Mouse (Mus musculus) midbrain, embryonic 14.5 days (tissue): ENCODE results near the gene Tmem164. TPM values are rescaled to one million over a fixed set of nuclear protein-coding genes. Genes with fewer than 3 reads are reported as not detected.

Experiments
- ATAC-seq: fragments of 200-750 bp; cut with Nextera tagmentation; 2 replicates; pipeline ENCODE4 v1.8.0; 2017; ENCODE audit warnings: moderate number of reproducible peaks, moderate library complexity; ENCODE audit not compliant: low FRiP score, low TSS enrichment
- DNase-seq: peaks from one replicate; pipeline ENCODE4 v3.0.0-alpha.2; 2015
- H3K27ac ChIP-seq: fragments of 300-500 bp; sonication (generic); replicated peaks from 2 replicates; pipeline ENCODE4 v1.5.1; 2014; ENCODE audit warnings: mild to moderate bottlenecking, low read depth, low read length, moderate library complexity
- H3K27me3 ChIP-seq: fragments of 300-500 bp; sonication (generic); 2 replicates; pipeline ENCODE4 v1.6.1; 2014; ENCODE audit warnings: low read length, control low read depth, mixed read lengths; ENCODE audit not compliant: control insufficient read depth, insufficient read depth
- H3K36me3 ChIP-seq: fragments of 300-500 bp; sonication (generic); 2 replicates; pipeline ENCODE4 v1.6.1; 2014; ENCODE audit warnings: low read length, control low read depth; ENCODE audit not compliant: control insufficient read depth, insufficient read depth
- H3K4me1 ChIP-seq: fragments of 300-500 bp; sonication (generic); 2 replicates; pipeline ENCODE4 v1.6.1; 2014; ENCODE audit warnings: mild to moderate bottlenecking, antibody characterized with exemption, low read length, control low read depth; ENCODE audit not compliant: control insufficient read depth, insufficient read depth
- H3K4me2 ChIP-seq: fragments of 300-500 bp; sonication (generic); 2 replicates; pipeline ENCODE4 v1.6.1; 2014; ENCODE audit warnings: mild to moderate bottlenecking, low read length, moderate library complexity
- H3K4me3 ChIP-seq: fragments of 300-500 bp; sonication (generic); replicated peaks from 2 replicates; pipeline ENCODE4 v1.5.1; 2014; ENCODE audit warnings: low read depth, low read length
- H3K9ac ChIP-seq: fragments of 300-500 bp; sonication (generic); replicated peaks from 2 replicates; pipeline ENCODE4 v1.6.1; 2014; ENCODE audit warnings: mild to moderate bottlenecking, low read length, moderate library complexity
- H3K9me3 ChIP-seq: fragments of 300-500 bp; sonication (generic); 2 replicates; pipeline ENCODE4 v1.6.1; 2016; ENCODE audit warnings: low read length, control low read depth, mixed read lengths; ENCODE audit not compliant: control insufficient read depth
- WGBS: fragments of 180-500 bp; shearing (Covaris S2); extraction: QIAGEN DNeasy Blood & Tissue Kit; methylation state at CpG from one replicate; pipeline ENCODE4 v1.1.7; 2014; 5-methylcytosine and 5-hydroxymethylcytosine counted together
- microRNA counts: library from miRNA; unstranded; fragments of <30 nt; microRNA quantifications from one replicate; lab custom pipeline; 2016
- microRNA-seq: library from miRNA; unstranded; fragments of <30 nt; microRNA quantifications from one replicate; pipeline ENCODE4, GENCODE M21; 2016
- polyA plus RNA-seq: library from polyadenylated mRNA; unstranded; fragments of >200 nt; fragmentation: Nextera tagmentation; extraction: Ambion mirVana; gene quantifications from 2 replicates; pipeline ENCODE4 v1.2.1, GENCODE M21; 2014

The Tmem164 gene
- polyA plus RNA-seq, 1 experiment from 2014 or later: 14.0 TPM

DNA sequence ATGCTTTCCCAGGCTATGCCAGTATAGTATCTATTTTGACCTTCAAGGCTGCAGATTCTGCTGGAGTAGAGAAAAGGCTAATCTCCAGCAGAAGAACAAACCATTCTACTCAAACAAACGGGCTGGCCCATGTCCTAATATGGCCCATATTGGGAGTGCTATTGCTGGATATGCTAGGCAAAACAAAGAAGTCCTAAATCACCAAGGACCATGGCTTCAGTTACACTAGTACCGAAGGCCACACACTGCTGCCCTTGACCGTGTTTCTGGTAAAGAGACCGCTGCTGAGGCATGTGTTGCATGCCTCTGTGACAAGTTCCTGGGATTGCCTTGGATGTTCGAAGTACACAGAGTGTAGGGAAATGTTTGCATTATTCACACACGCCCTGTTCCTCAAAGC is 165.1 kb downstream of the Tmem164 start:
- ATAC-seq (no peak), DNase-seq (no peak)
- Histone ChIP-seq H3K4me3 (no peak overlapping the region), H3K4me2 (no peak overlapping the region), H3K36me3 (no peaks in the 10 kb centered on the region), H3K9me3 (no peaks in the 10 kb centered on the region), H3K27me3 (no peaks in the 10 kb centered on the region), H3K9ac (no peak overlapping the region), H3K27ac (no peak overlapping the region), H3K4me1 (no peaks in the 10 kb centered on the region)
- 87% methylated on average over 6 of the region's 6 CpGs for WGBS

DNA sequence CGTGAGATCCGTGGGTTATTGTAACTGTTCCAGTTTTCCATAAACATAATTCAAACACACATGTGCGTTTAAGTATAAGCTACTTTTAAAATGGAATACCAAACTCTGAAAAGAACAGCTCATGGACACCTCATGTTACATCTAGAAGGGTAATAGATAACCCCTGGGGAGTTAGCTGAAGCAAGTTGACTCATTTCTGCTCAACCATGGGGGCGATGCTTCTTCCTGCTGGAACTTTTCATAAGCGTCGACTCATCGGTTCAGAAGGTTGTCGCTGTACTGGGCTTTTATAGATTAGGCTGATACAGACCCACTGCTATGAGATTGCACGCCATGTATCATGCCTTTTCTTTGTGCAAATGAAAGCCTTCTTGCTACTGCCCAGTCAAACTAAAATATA is 166.8 kb downstream of the Tmem164 start:
- no peak overlapping the region for H3K27ac ChIP-seq
- DNase-seq (no peak), ATAC-seq (no peak)
- H3K4me1 ChIP-seq: no peaks in the 10 kb centered on the region
- H3K27me3 ChIP-seq: no peaks in the 10 kb centered on the region
- no peaks in the 10 kb centered on the region for H3K36me3 ChIP-seq
- 93% methylated on average over 9 of the region's 9 CpGs for WGBS
- H3K9ac ChIP-seq: no peak overlapping the region
- no peak overlapping the region for H3K4me3 ChIP-seq
- H3K9me3 ChIP-seq: no peaks in the 10 kb centered on the region
- no peak overlapping the region for H3K4me2 ChIP-seq

DNA sequence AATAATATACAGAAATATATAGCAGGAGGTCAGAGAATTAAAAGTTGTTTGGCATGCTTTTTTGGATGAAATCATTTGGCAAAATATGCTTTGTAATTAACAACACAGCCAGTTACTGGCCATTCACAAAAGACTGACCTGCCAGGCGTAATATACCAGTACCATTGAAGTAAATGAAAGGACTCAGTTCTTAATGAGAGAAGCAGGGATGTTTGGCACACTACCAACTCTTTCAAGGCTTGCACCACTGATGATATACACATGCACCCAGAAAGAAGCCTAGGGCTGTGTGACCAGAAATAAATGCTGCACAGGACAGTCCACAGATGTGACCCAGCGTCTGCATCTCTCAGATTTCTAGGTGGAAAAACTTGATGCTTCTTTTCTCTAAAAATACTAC is 188.6 kb downstream of the Tmem164 start:
- DNase-seq: peak; percentile 33
- Histone ChIP-seq H3K36me3 (no peaks in the 10 kb centered on the region), H3K4me1 (no peaks in the 10 kb centered on the region), H3K4me2 (no peak overlapping the region), H3K9me3 (no peaks in the 10 kb centered on the region), H3K27me3 (no peaks in the 10 kb centered on the region), H3K4me3 (no peak overlapping the region), H3K9ac (no peak overlapping the region), H3K27ac (no peak overlapping the region)
- WGBS: 79% methylated on average over 2 of the region's 2 CpGs
- no peak for ATAC-seq

DNA sequence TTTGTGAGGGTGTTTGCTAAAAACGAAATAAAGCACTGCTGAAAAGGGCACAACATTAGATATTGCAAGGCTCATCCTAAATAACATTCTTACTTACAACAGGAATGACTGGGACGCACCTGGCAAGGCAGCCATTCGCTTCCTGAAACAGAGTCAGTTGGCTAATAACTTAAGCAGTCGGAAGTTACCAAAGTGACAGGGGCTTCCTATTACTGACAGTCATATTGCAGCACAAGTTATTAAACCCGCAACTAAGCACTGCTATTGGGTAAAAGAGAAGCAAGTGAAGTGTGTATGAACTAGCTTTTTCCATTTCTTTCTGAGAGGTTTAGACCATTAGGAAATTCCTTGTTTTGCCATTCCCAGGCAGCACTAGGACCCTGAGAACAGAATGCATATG is 201.0 kb downstream of the Tmem164 start:
- H3K27me3 ChIP-seq: no peaks in the 10 kb centered on the region
- no peaks in the 10 kb centered on the region for H3K9me3 ChIP-seq
- H3K36me3 ChIP-seq: no peaks in the 10 kb centered on the region
- H3K4me1 ChIP-seq: no peaks in the 10 kb centered on the region
- H3K4me3 ChIP-seq: no peak overlapping the region
- no peak overlapping the region for H3K9ac ChIP-seq
- no peak overlapping the region for H3K4me2 ChIP-seq
- no peak overlapping the region for H3K27ac ChIP-seq
- no peak for ATAC-seq
- WGBS: 88% methylated on average over 5 of the region's 5 CpGs
- no peak for DNase-seq

DNA sequence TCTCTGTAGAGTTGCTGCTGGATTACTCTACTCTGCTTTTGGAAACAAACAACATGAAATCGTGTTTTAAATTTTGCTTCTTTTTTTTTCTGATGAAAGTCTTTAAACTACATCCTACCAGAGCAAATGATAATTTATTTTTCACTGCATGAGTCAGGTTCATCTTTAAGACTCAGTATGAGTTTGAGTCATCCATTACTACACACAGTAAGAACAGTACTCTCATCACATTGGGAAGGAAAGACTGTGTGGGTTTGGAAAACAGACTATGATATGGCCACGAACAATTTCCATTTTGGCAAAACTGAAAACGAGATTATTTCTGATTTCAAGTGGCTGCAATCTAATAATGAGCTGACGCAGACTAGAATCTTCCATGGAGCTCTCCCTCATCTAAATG is 202.4 kb downstream of the Tmem164 start:
- Histone ChIP-seq H3K27me3 (no peaks in the 10 kb centered on the region; the same call in 1 of the 2 replicates), H3K36me3 (no peaks in the 10 kb centered on the region), H3K4me2 (no peak overlapping the region), H3K4me1 (no peaks in the 10 kb centered on the region), H3K4me3 (no peak overlapping the region), H3K9me3 (no peaks in the 10 kb centered on the region), H3K27ac (no peak overlapping the region), H3K9ac (no peak overlapping the region)
- no peak for DNase-seq
- ATAC-seq: no peak
- 88% methylated on average over 4 of the region's 4 CpGs for WGBS

DNA sequence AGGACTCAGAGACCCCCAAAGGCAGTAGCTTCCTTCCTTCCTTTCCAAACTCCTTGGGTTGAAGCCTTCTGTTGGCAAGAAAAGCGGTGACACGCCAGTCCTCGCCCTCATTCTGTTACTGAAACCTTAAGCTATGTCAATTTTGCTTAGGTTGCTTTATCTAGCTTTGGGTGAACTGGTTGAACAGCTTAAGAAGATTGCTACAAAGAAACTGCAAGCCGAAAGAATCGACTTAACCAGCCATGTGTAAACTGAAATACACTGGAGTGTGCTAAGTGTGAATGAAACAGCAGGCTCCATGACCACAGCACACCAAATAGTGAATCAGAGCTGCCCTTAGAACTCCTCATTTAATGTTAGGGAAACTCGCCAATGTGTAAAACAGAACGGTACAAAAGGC is 204.8 kb downstream of the Tmem164 start:
- no peak overlapping the region for H3K9ac ChIP-seq
- H3K27me3 ChIP-seq: no peaks in the 10 kb centered on the region; the same call in 1 of the 2 replicates
- ATAC-seq (no peak), DNase-seq (no peak)
- H3K27ac ChIP-seq: no peak overlapping the region
- H3K9me3 ChIP-seq: no peaks in the 10 kb centered on the region
- H3K4me1 ChIP-seq: no peaks in the 10 kb centered on the region
- no peaks in the 10 kb centered on the region for H3K36me3 ChIP-seq
- WGBS: 84% methylated on average over 7 of the region's 7 CpGs
- no peak overlapping the region for H3K4me2 ChIP-seq
- H3K4me3 ChIP-seq: no peak overlapping the region

MicroRNA genes within 50 kb of the gene (microRNA counts, 519-probe panel; counts per million panel counts)
- microRNA mmu-miR-652 (lab: Ali Mortazavi, UCI): 4,229 counts per million, percentile 30 among the panel's probes with 10 or more counts

Small RNAs within 50 kb of the gene (microRNA-seq; reads per million reads assigned to microRNA genes)
- 3,903 reads per million, percentile 89 among the genes with 10 or more reads in this experiment for gene Mir652
